Mouse (Mus musculus) right cerebral cortex, postnatal 14 days (tissue): ENCODE data around the gene Prrt4.

ENCODE experiments used
- DNase-seq: peaks from one replicate; pipeline ENCODE4 v3.0.0; 2022

Gene Prrt4

DNA sequence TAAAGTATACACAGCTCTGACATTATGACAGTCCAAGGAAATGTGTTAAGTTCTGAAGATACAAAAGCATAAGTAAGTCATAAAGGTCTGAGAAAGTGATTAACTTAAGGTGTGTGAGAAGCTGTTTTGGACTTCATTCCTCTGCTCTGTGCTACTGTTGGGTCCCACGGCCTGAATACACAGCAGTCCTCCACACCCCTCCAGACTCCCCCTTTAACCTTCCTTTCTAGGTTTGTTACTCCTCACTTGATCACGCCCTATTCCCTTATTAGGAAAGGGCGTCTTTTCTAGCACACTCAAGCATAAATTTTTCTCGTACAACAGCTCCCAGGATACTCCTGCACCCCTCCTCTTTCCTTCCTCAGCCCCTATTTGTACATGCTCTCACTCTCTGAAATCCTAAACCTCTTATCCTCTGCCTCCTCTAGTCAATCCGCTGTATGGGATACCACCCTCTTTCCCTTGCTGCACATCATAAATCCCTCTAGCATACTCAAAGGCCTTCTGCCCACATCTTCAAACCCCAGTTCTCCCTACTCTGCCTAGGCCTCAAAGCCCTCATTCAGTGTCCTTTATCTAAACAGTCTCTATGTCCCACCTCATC, 31.9 kb downstream of the Prrt4 start:
- no peak for DNase-seq

DNA sequence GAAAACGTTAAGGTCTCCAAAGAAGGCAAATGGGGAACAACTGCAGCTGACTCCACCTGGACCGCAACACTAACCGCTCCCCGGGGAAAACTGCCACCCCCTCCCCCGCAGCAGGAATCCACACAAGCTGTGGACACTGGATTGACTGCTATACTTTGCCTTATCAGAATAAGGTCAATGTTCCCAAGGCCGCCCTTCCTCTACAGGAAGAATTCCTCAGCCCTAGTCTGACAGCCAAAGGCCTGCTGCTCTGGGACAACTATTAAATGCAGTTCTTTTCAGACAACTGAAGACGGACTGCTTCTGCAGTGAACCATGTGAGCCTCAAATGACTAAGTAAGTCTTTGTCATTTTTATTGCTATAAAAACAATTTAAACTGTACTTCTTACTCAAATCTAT, 32.7 kb downstream of the Prrt4 start:
- no peak for DNase-seq

DNA sequence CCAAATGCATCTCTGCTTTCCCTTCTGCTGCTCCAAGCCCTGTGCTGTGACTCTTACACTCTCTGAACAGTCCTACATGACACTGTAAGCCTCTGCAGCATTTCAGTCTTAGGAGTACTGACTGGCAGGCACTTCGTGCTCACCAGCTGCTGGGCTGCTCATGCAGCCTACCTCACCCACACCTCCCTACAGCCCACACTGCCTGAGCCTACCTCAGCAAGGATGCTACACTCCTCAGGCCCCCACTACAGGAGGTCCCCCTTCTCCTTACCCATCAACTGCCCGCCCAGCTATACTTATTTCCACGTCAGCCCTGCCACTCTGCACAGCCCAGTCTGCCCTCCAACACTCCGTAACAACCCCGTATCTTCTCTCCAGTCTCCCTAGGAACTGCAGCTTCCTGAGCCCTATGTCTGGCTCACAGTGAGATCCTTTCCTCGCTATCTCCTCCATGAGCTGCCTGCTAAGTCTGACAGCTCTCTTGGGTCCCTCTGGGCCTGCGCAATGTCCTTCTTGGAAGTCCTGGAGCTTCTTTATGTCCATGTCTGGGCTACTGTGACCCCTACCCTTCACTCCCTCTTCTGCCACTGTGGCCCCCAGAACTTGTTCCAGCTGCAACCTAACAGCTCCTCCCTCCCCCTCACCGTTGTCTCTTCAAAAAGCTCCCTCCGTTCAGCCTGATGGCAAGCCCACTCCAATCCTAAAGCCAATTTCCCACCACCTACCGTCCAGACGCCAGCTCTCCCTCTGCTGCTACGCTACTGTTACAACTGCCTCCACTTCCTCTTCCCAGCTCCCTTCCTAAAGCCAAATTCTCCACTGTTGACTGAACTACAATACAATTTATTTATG, 33.7 kb downstream of the Prrt4 start:
- DNase-seq, result no peak

DNA sequence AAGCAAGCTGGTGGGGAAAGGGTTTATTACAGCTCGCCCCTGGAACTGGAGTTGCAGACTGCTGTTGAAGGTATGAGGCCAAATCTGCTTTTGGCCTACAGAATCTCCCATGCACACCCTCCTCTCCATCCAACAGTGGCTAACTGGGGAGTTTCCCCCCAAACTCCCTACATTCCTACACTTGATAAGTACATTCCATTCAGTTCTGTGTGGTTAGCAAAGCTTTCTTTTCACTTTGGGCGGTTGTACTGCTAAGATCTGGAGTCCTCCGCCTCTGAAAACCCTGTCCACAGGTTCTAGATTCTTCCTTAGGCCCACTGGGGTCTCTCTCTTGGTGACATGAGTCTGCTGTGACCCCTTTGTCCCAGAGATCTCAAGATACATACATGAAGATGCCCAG, 34.4 kb downstream of the Prrt4 start:
- no peak for DNase-seq

DNA sequence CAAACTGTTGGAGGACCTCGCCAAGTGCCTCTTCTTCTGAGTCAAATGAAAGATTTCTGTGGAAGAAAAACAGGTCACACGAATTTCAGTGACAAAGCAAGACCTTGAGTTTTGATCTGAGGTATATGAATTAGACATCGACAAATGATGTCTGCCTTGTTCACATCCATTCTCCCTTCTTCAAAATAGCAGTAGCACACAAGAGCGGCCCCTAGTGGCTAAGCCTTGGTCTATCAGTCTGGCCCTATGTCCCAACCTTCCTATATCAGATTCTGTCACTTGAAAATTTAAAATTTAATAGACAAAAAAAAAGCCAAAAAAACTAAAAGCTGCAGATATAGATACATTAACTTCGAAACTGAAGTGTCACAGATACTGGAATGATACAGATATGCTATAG, 35.8 kb downstream of the Prrt4 start:
- DNase-seq, result peak; percentile 79

DNA sequence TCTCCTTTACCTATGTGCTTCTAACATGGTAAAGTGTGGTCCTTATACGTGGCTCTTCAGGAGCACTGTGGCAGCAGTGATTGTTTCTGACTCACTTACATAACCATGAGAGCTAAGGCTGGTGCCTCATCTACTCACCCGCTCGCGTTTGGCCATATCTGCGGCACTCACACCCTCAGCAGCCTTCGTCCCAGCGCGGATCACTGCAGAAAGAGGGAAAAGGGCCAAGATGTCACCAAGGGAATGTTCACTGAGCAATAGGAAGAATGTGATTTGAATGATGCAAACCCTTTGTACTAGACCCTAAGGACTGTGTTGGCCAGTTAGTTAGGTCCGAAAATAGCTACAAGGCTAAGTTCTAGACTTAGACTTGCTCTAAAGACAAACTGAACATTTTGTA, 41.9 kb downstream of the Prrt4 start:
- no peak for DNase-seq

DNA sequence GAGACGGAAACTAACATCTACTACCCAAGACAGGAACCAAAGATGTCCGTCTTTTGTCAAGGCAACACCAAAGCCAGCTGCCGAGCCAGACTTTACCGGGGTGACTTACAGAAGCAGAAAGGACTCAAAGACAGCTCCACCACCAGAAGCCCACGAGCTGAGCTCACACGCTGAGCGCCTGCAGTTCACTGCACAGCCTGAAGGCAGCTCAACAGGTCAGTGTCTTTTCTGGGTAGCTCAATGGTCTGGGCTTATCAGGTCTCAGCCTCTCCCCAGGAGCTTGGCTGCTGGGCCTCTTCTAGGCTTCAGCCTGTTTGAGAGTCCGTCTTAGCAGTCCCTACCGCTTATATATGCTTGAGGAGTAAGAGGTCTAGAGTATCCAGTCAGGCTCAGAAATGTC, 46.3 kb downstream of the Prrt4 start:
- no peak for DNase-seq

DNA sequence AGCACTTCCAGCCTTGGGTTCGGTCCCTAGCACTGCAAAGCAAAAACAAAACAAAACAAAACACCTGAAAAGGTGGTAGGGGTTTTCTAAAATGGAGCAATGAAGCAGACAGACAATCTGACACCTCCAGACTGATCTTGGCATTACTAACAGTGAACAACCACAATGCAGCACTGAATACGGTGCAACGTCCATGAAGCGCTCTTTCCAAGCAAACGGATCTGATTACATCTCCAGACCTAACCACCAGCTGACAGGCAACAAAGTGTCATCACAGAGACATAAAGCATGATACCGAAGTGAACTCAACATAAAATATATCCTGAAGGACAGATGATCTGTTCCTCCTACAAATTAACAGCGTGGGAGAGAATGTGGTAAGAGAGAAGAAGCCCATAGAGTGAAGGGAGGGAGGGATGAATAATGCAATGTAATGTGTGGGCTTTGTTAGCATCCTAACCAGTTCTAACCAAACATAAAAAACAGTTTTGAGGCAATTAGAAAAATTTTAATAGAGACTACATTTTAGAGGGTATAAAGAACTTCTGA, 52.4 kb downstream of the Prrt4 start:
- no peak for DNase-seq

DNA sequence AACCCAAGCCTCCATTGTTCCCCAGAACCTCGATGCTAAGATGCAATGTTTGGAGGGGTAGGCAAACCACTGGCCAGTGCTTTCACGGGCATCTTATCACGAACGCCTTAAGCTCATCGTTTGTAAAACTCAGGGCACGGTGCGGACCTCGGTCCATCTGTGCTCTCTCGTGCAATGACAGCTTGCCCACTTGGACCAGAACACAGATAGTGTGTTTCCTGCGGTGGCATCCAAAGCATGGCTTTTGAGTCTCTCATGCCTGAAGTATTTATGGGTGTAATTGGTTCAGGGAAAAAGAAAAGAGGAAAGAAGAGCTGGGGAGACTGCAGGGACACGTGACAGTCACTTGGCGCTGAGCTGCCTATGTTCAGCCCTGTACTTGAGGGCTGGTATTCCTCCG, 59.4 kb downstream of the Prrt4 start:
- no peak for DNase-seq
